Mouse (Mus musculus): ENCODE data around the gene Catsper1.

GRCm38 (mm10) chr19:5334741-5335140 is 800 bp upstream of the Catsper1 start:
- no peak for TF ChIP-seq CTCF (IDR thresholded peaks at IDR 0.05; ENCODE audit: control insufficient read depth, insufficient read depth, insufficient replicate concordance, low read depth, low read length)
- no peak for TF ChIP-seq POLR2A (IDR thresholded peaks at IDR 0.05; ENCODE audit: control insufficient read depth, low read depth, low read length)
